Mouse (Mus musculus): Measurements from ENCODE around the gene Gm49450. TPM values are rescaled to one million over a fixed set of nuclear protein-coding genes. Genes with fewer than 3 reads are reported as not detected.

The Gm49450 gene
- polyA plus RNA-seq, 1 experiment: not detected

DNA sequence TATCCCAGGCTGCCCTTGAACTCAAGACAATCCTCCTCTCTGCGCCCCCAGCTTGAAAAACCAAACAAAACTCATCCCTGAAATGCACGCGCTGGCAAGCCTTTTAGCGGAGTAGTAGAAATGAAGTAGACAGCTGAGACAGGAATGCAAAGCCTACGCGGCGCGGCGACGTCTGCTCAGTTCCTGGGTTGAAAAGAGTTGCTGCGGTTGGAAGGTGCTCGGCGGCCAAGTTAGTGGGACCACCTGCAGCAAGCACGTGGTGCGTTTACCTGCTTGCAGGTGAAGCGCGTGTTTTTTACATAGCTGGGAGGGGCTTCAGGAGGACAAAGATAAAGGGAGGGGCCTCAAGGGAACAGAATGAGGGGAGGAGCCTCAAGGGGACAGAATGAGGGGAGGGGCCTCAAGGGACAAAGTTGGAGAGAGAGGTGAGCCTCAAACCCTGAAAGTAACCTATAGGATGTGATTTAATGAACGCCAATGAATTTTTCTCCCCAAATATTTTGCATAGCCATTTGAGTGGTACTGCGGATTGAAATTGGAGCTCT lies 62.1 kb downstream of the Gm49450 start:
- 22% methylated on average over 19 of the region's 19 CpGs for WGBS
- Histone ChIP-seq H3K27ac (ENCODE audit: insufficient read depth, low read depth, low read length) (no peak overlapping the region), H3K4me1 (ENCODE audit: control insufficient read depth, insufficient read depth, low read length) (peaks cover 26% of the 10 kb centered on the region), H3K4me3 (ENCODE audit: insufficient read depth, low read depth, low read length) (no peak overlapping the region)
- TF ChIP-seq POLR2A (IDR thresholded peaks at IDR 0.05; ENCODE audit: insufficient read depth, low read depth, low read length) (no peak), CTCF (IDR thresholded peaks at IDR 0.05; ENCODE audit: insufficient read depth, low read depth, low read length) (no peak)

- no peak overlapping the region for H3K4me3 ChIP-seq (ENCODE audit: insufficient read depth, low read depth, low read length)
- 76% methylated on average over 7 of the region's 7 CpGs for WGBS
- no peak for TF ChIP-seq CTCF (IDR thresholded peaks at IDR 0.05; ENCODE audit: insufficient read depth, low read depth, low read length)
- no peak for TF ChIP-seq POLR2A (IDR thresholded peaks at IDR 0.05; ENCODE audit: insufficient read depth, low read depth, low read length)
Measured at GRCm38 (mm10) chr15:98887526-98887925, 65.8 kb downstream of the Gm49450 start.

DNA sequence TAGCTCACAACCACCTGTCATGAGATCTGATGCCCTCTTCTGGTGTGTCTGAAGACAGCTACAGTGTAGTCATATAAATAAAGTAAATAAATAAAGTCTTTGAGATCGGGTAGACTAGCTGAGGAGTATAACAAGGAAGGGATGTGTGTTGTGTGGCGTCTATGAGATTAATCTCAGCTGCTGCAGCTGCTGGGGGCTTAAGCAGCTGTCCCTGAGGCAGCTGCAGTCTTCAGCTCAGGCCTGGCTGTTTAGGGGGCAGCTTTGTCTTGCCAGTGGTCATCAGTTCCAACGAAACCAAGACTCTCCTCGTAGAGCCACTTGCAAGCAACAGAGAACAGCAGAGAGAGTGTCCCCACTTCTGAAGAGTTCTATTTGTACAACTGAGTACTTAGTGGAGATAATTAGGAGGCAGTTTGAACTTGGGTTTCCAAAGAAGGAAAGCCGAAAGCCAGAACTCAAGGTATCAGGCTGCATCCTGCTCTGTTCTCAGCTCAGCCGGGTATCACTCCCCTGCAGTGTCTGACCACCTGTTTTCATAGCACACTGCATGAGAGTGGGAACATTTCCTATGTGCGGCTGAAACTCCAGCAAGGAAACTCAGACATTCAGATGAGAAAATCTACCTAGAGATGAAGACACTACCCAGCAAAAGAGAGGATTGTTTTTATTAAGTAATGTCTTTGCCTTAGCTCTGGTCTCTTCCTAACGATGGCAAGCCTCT lies 66.5 kb downstream of the Gm49450 start:
- H3K4me1 ChIP-seq (ENCODE audit: control insufficient read depth, insufficient read depth, low read length): peaks cover 2% of the 10 kb centered on the region; the same call in 1 of the 2 replicates
- H3K4me3 ChIP-seq (ENCODE audit: insufficient read depth, low read depth, low read length): no peak overlapping the region
- no peak overlapping the region for H3K27ac ChIP-seq (ENCODE audit: insufficient read depth, low read depth, low read length)
- WGBS: 66% methylated on average over 8 of the region's 8 CpGs
- TF ChIP-seq CTCF (IDR thresholded peaks at IDR 0.05; ENCODE audit: insufficient read depth, low read depth, low read length): no peak
- TF ChIP-seq POLR2A (IDR thresholded peaks at IDR 0.05; ENCODE audit: insufficient read depth, low read depth, low read length): no peak

More at GRCm38 (mm10) chr15:98887526-98887925, 65.8 kb downstream of the Gm49450 start:
- Histone ChIP-seq H3K4me1 (ENCODE audit: control insufficient read depth, insufficient read depth, low read length) (peaks cover 2% of the 10 kb centered on the region; the same call in 1 of the 2 replicates), H3K27ac (ENCODE audit: insufficient read depth, low read depth, low read length) (no peak overlapping the region)

GRCm38 (mm10) chr15:98884106-98884505 lies 69.2 kb downstream of the Gm49450 start:
- Histone ChIP-seq H3K4me1 (ENCODE audit: control insufficient read depth, insufficient read depth, low read length) (no peaks in the 10 kb centered on the region), H3K27ac (ENCODE audit: insufficient read depth, low read depth, low read length) (no peak overlapping the region), H3K4me3 (ENCODE audit: insufficient read depth, low read depth, low read length) (no peak overlapping the region)
- TF ChIP-seq CTCF (IDR thresholded peaks at IDR 0.05; ENCODE audit: insufficient read depth, low read depth, low read length) (no peak), POLR2A (IDR thresholded peaks at IDR 0.05; ENCODE audit: insufficient read depth, low read depth, low read length) (no peak)
- WGBS: 76% methylated on average over 1 of the region's 1 CpGs

- Histone ChIP-seq H3K27ac (ENCODE audit: insufficient read depth, low read depth, low read length) (no peak overlapping the region), H3K4me3 (ENCODE audit: insufficient read depth, low read depth, low read length) (no peak overlapping the region)
- TF ChIP-seq CTCF (IDR thresholded peaks at IDR 0.05; ENCODE audit: insufficient read depth, low read depth, low read length) (no peak), POLR2A (IDR thresholded peaks at IDR 0.05; ENCODE audit: insufficient read depth, low read depth, low read length) (no peak)
Measured at GRCm38 (mm10) chr15:98883661-98884060, 69.7 kb downstream of the Gm49450 start.

More at GRCm38 (mm10) chr15:98883661-98884060, 69.7 kb downstream of the Gm49450 start:
- no peaks in the 10 kb centered on the region for H3K4me1 ChIP-seq (ENCODE audit: control insufficient read depth, insufficient read depth, low read length)

Other genes starting within 250 kb of the Gm49450 start
- not detected in 2 replicates for gene Ccdc65, start 245.3 kb downstream of the Gm49450 start, polyA plus RNA-seq (2012; ENCODE audit: insufficient read depth, insufficient read length, low replicate concordance, missing spikeins)
- not detected in 2 replicates for gene Fkbp11, start 225.4 kb downstream of the Gm49450 start, polyA plus RNA-seq (2012; ENCODE audit: insufficient read depth, insufficient read length, low replicate concordance, missing spikeins)
- 167 TPM in 1 of 2 replicates, not detected in the other for gene Arf3, start 190.3 kb downstream of the Gm49450 start, polyA plus RNA-seq (2012; ENCODE audit: insufficient read depth, insufficient read length, low replicate concordance, missing spikeins)
- not detected in 2 replicates for gene Wnt10b, start 175.4 kb downstream of the Gm49450 start, polyA plus RNA-seq (2012; ENCODE audit: insufficient read depth, insufficient read length, low replicate concordance, missing spikeins)
- not detected in 2 replicates for gene Wnt1, start 163.7 kb downstream of the Gm49450 start, polyA plus RNA-seq (2012; ENCODE audit: insufficient read depth, insufficient read length, low replicate concordance, missing spikeins)
- 108 TPM in 1 of 2 replicates, not detected in the other for gene Ddn, start 144.1 kb downstream of the Gm49450 start, polyA plus RNA-seq (2012; ENCODE audit: insufficient read depth, insufficient read length, low replicate concordance, missing spikeins)
- gene Prkag1, start 122.0 kb downstream of the Gm49450 start, polyA plus RNA-seq (2012; ENCODE audit: insufficient read depth, insufficient read length, low replicate concordance, missing spikeins): not detected in 2 replicates
- gene Kmt2d, start 82.3 kb downstream of the Gm49450 start, polyA plus RNA-seq (2012; ENCODE audit: insufficient read depth, insufficient read length, low replicate concordance, missing spikeins): 38.3 and 267 TPM in 2 replicates
- gene Rhebl1, start 59.0 kb downstream of the Gm49450 start, polyA plus RNA-seq (2012; ENCODE audit: insufficient read depth, insufficient read length, low replicate concordance, missing spikeins): not detected in 2 replicates
- gene Dhh, start 55.0 kb downstream of the Gm49450 start, polyA plus RNA-seq (2012; ENCODE audit: insufficient read depth, insufficient read length, low replicate concordance, missing spikeins): not detected in 2 replicates
- gene Lmbr1l, start 35.3 kb downstream of the Gm49450 start, polyA plus RNA-seq (2012; ENCODE audit: insufficient read depth, insufficient read length, low replicate concordance, missing spikeins): not detected in 2 replicates
- gene Tuba1b, start 19.0 kb downstream of the Gm49450 start, polyA plus RNA-seq (2012; ENCODE audit: insufficient read depth, insufficient read length, low replicate concordance, missing spikeins): 649 and 1,228 TPM in 2 replicates
- gene Tuba1a, start 152 bp upstream of the Gm49450 start, polyA plus RNA-seq (2012; ENCODE audit: insufficient read depth, insufficient read length, low replicate concordance, missing spikeins): 1,035 TPM in 1 of 2 replicates, not detected in the other
- not detected in 2 replicates for gene Tuba1c, start 76.3 kb upstream of the Gm49450 start, polyA plus RNA-seq (2012; ENCODE audit: insufficient read depth, insufficient read length, low replicate concordance, missing spikeins)
- gene Prph, start 101.6 kb upstream of the Gm49450 start, polyA plus RNA-seq (2012; ENCODE audit: insufficient read depth, insufficient read length, low replicate concordance, missing spikeins): not detected in 2 replicates
- not detected in 2 replicates for gene Troap, start 121.0 kb upstream of the Gm49450 start, polyA plus RNA-seq (2012; ENCODE audit: insufficient read depth, insufficient read length, low replicate concordance, missing spikeins)
- not detected in 2 replicates for gene C1ql4, start 134.3 kb upstream of the Gm49450 start, polyA plus RNA-seq (2012; ENCODE audit: insufficient read depth, insufficient read length, low replicate concordance, missing spikeins)
- not detected in 2 replicates for gene Dnajc22, start 139.6 kb upstream of the Gm49450 start, polyA plus RNA-seq (2012; ENCODE audit: insufficient read depth, insufficient read length, low replicate concordance, missing spikeins)
- not detected in 2 replicates for gene Spats2, start 172.4 kb upstream of the Gm49450 start, polyA plus RNA-seq (2012; ENCODE audit: insufficient read depth, insufficient read length, low replicate concordance, missing spikeins)